Mouse (Mus musculus) embryo, embryonic 10.5 days (tissue): ENCODE measurements around the gene Tmem265.

ENCODE experiments used
- DNase-seq: peaks from one replicate; pipeline ENCODE4 v3.0.0-alpha.2; 2015; ENCODE audit warnings: low spot score

Gene Tmem265

GRCm38 (mm10) chr7:127561340-127561858 is at the start of gene Tmem265:
Gene Tmem265 (plus strand): TSS chr7:127561390.
- no peak for DNase-seq

- peak; percentile 98 for DNase-seq
Observed at GRCm38 (mm10) chr7:127511808-127512230, 49.4 kb upstream of the Tmem265 start, which contains the start of gene Srcap. Gene Srcap (plus strand): TSS chr7:127511983.

GRCm38 (mm10) chr7:127512231-127513015 is 48.8 kb upstream of the Tmem265 start:
- DNase-seq, result peak; percentile 94

GRCm38 (mm10) chr7:127513016-127513390 is 48.2 kb upstream of the Tmem265 start:
- no peak for DNase-seq

GRCm38 (mm10) chr7:127513781-127514180 is 47.4 kb upstream of the Tmem265 start:
- no peak for DNase-seq

GRCm38 (mm10) chr7:127515846-127516245 is 45.3 kb upstream of the Tmem265 start:
- DNase-seq, result no peak

- no peak for DNase-seq
Observed at GRCm38 (mm10) chr7:127516344-127516743, 44.8 kb upstream of the Tmem265 start.

- DNase-seq, result no peak
Observed at GRCm38 (mm10) chr7:127519284-127519683, 41.9 kb upstream of the Tmem265 start, which contains the start of gene Gm42715. Gene Gm42715 (plus strand): TSS chr7:127519584.

- no peak for DNase-seq
Observed at GRCm38 (mm10) chr7:127541671-127542070, 19.5 kb upstream of the Tmem265 start.

- no peak for DNase-seq
Observed at GRCm38 (mm10) chr7:127549116-127549835, 11.9 kb upstream of the Tmem265 start.

GRCm38 (mm10) chr7:127551558-127551957 is 9.6 kb upstream of the Tmem265 start:
- no peak for DNase-seq

GRCm38 (mm10) chr7:127560580-127560979 is 610 bp upstream of the Tmem265 start:
- DNase-seq, result no peak

GRCm38 (mm10) chr7:127564381-127565150 is 3.4 kb downstream of the Tmem265 start:
- DNase-seq, result no peak

- DNase-seq, result peak; percentile 98
Observed at GRCm38 (mm10) chr7:127572895-127573471, 11.8 kb downstream of the Tmem265 start, which contains the start of gene Phkg2. Gene Phkg2 (plus strand): TSS chr7:127573340.

- peak; percentile 19 for DNase-seq
Observed at GRCm38 (mm10) chr7:127573503-127574008, 12.4 kb downstream of the Tmem265 start.

- no peak for DNase-seq
Observed at GRCm38 (mm10) chr7:127574115-127574514, 12.9 kb downstream of the Tmem265 start.

- no peak for DNase-seq
Observed at GRCm38 (mm10) chr7:127583260-127583659, 22.1 kb downstream of the Tmem265 start.

- no peak for DNase-seq
Observed at GRCm38 (mm10) chr7:127585031-127585430, 23.8 kb downstream of the Tmem265 start.

GRCm38 (mm10) chr7:127586149-127586548 is 25.0 kb downstream of the Tmem265 start:
- DNase-seq, result no peak

GRCm38 (mm10) chr7:127587196-127587595 is 26.0 kb downstream of the Tmem265 start:
- DNase-seq, result no peak
